Mouse (Mus musculus) C2C12 (cell line): ENCODE results near the gene Col4a4.

ENCODE experiments used
- CTCF ChIP-seq: IDR thresholded peaks from one replicate; pipeline ENCODE4 v1.5.1; 2011; ENCODE audit not compliant: control insufficient read depth, insufficient read depth, insufficient read length
- MYOD1 ChIP-seq: IDR thresholded peaks from one replicate; pipeline ENCODE4 v1.6.1; 2011; ENCODE audit warnings: low read depth; ENCODE audit not compliant: control insufficient read depth, insufficient read length
- MYOG ChIP-seq: IDR thresholded peaks from one replicate; pipeline ENCODE4 v1.6.1; 2011; ENCODE audit not compliant: control insufficient read depth, insufficient read length; ENCODE audit errors: extremely low read depth

DNA sequence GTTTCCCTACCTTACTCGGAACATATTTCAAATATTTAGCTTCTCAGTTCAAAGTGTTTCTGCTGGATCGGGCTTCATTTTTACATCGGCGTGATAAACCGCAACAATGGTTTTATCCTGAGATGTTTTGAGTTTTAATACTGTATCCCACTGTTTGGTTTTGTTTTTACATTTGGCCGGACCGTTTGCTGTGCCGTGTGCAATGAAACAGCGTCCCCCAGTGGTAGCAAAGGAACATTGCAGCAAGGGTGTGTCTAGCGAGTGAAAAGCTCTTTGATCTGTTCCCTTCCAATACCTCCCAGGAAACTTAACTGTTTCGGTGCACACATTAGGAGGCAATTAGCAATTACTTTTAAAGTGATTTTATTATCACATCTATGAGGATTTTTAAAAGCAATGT, 110.4 kb downstream of the Col4a4 start:
- TF ChIP-seq CTCF (peak; percentile 80), MYOD1 (no peak), MYOG (no peak)
